Mouse (Mus musculus): ENCODE results near the gene Tlr8. TPM values are rescaled to one million over a fixed set of nuclear protein-coding genes. Genes with fewer than 3 reads are reported as not detected.
"Not testable (repeated sequence)": the region's sequence is repeated elsewhere in the genome, so short reads cannot be mapped to it uniquely, and the experiment has no call there.

Gene Tlr8
- polyA plus RNA-seq (2012; rRNA removed), result 1.1 and 1.6 TPM in 2 replicates

DNA sequence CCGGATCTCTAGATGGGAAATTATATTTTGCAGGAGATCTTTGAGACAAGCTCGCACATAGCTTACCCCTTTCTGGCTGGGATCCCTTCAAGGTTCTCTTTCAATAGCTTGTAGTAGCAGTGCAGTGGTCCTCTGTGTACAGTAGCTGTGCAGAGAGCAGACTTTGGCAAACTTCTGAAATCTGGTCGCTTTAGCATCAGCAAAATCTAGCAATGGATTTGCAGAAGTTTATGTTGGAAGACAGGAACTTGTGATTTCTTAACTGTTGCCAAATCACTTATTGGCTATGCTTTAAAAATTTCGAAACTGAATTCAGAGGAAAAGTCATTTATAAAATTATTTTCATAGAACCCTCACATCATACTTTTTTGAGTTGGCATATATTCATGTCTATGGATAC is at the start of gene Tlr8:
TSS of gene Tlr8 (minus strand) at position 244 of the 400 bp plus-strand sequence.
- Histone ChIP-seq H3K27me3 (ENCODE audit: control insufficient read depth, insufficient read depth, low read length) (no peaks in the 10 kb centered on the region), H3K4me3 (ENCODE audit: control insufficient read depth, insufficient read depth, low read length) (no peak within 1 kb of the TSS), H3K36me3 (ENCODE audit: control insufficient read depth, insufficient read depth, low read length) (no peaks in the 10 kb centered on the region), H3K27ac (ENCODE audit: control insufficient read depth, insufficient read depth, low read length) (no peak within 1 kb of the TSS), H3K4me1 (replicated peaks; ENCODE audit: control insufficient read depth, insufficient read depth, low read length) (no peaks in the 10 kb centered on the region)
- WGBS, result 78% methylated on average over 4 of the region's 4 CpGs
- DNase-seq, result no peak
- TF ChIP-seq CTCF (IDR thresholded peaks at IDR 0.05; ENCODE audit: borderline replicate concordance, control insufficient read depth, extremely low read depth, insufficient read depth, low read length, poor library complexity), result no peak
- TF ChIP-seq POLR2A (IDR thresholded peaks at IDR 0.05; ENCODE audit: control insufficient read depth, extremely low read depth, insufficient read depth, low read length, poor library complexity), result no peak

DNA sequence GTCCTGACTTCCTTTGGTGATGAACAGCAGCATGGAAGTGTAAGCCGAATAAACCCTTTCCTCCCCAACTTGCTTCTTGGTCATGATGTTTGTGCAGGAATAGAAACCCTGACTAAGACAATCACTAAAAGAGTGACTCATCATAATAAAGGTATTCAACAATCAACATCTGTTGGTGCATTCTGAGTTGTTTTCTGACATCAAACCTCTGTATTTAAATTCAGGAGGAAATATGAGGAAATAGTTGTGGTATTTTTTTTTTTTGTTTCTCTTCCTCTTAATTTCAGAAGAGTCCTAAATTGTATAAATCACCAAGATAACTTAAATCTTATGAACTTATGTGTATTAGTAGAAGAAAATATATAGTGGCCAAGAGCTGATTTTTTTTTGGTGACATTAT is 37.9 kb upstream of the Tlr8 start:
- not testable (repeated sequence) for H3K4me3 ChIP-seq (ENCODE audit: control insufficient read depth, insufficient read depth, low read length); H3K4me1 ChIP-seq (replicated peaks; ENCODE audit: control insufficient read depth, insufficient read depth, low read length); H3K27ac ChIP-seq (ENCODE audit: control insufficient read depth, insufficient read depth, low read length); H3K27me3 ChIP-seq (ENCODE audit: control insufficient read depth, insufficient read depth, low read length); H3K36me3 ChIP-seq (ENCODE audit: control insufficient read depth, insufficient read depth, low read length); DNase-seq
- 89% methylated on average over 1 of the region's 1 CpGs for whole genome bisulfite sequencing

DNA sequence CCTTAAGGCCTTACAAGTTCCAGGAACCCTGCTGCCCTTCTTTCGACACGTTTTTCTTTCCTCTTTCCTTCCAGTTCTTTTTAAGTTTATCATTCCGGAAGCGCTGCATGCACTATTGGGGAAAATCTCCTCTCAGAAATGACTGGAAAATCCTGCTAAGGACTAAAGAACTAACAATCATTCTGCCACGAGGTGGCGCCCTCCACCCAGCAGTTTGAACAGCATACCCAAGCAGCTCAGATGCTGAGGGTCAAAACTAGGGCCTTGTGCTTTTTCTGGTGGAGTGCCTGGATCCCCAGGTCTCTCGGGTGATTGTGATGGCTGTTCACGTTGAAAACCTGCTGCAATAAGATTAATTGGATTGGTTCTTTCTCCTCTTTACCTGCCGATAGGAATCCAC is 12.8 kb upstream of the Tlr8 start:
- TF ChIP-seq POLR2A (IDR thresholded peaks at IDR 0.05; ENCODE audit: control insufficient read depth, extremely low read depth, insufficient read depth, low read length, poor library complexity), result no peak
- TF ChIP-seq CTCF (IDR thresholded peaks at IDR 0.05; ENCODE audit: borderline replicate concordance, control insufficient read depth, extremely low read depth, insufficient read depth, low read length, poor library complexity), result no peak
- no peaks in the 10 kb centered on the region for H3K27me3 ChIP-seq (ENCODE audit: control insufficient read depth, insufficient read depth, low read length)
- DNase-seq, result peak; percentile 53
- no peak overlapping the region for H3K27ac ChIP-seq (ENCODE audit: control insufficient read depth, insufficient read depth, low read length)
- 7% methylated on average over 9 of the region's 9 CpGs for WGBS
- peak overlapping the region; percentile 3; the same call in 1 of the 2 replicates for H3K4me3 ChIP-seq (ENCODE audit: control insufficient read depth, insufficient read depth, low read length)
- no peaks in the 10 kb centered on the region for H3K36me3 ChIP-seq (ENCODE audit: control insufficient read depth, insufficient read depth, low read length)
- H3K4me1 ChIP-seq (replicated peaks; ENCODE audit: control insufficient read depth, insufficient read depth, low read length), result no peaks in the 10 kb centered on the region

DNA sequence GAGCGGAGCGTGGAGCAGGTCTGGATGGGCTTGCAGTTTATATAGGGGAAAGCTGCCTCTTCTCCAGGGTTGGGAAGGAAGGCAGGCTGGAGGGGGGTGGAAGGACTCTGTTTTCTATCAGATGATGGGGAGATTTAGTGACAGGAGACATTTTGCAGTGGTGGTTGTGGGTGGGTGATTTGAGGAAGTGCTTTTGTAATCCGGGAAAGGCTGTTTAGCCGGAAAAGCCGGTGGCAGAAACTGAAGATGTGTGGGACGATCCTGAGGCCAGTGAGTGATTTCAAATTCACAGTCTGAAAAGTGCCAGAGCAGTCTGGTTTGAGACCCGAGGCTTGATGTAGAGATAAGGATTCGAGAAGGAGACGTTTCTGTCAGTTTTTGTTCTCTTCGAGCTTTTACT is 12.4 kb upstream of the Tlr8 start:
- no peaks in the 10 kb centered on the region for H3K4me1 ChIP-seq (replicated peaks; ENCODE audit: control insufficient read depth, insufficient read depth, low read length)
- peak; percentile 0 for DNase-seq
- TF ChIP-seq CTCF (IDR thresholded peaks at IDR 0.05; ENCODE audit: borderline replicate concordance, control insufficient read depth, extremely low read depth, insufficient read depth, low read length, poor library complexity) (no peak), POLR2A (IDR thresholded peaks at IDR 0.05; ENCODE audit: control insufficient read depth, extremely low read depth, insufficient read depth, low read length, poor library complexity) (no peak)
- no peaks in the 10 kb centered on the region for H3K27me3 ChIP-seq (ENCODE audit: control insufficient read depth, insufficient read depth, low read length)
- no peak overlapping the region for H3K27ac ChIP-seq (ENCODE audit: control insufficient read depth, insufficient read depth, low read length)
- H3K4me3 ChIP-seq (ENCODE audit: control insufficient read depth, insufficient read depth, low read length), result peak overlapping the region; percentile 3; the same call in 1 of the 2 replicates
- no peaks in the 10 kb centered on the region for H3K36me3 ChIP-seq (ENCODE audit: control insufficient read depth, insufficient read depth, low read length)
- WGBS, result 21% methylated on average over 10 of the region's 10 CpGs

- no peak overlapping the region for H3K27ac ChIP-seq (ENCODE audit: control insufficient read depth, insufficient read depth, low read length)
- WGBS, result 47% methylated on average over 4 of the region's 4 CpGs
- TF ChIP-seq CTCF (IDR thresholded peaks at IDR 0.05; ENCODE audit: borderline replicate concordance, control insufficient read depth, extremely low read depth, insufficient read depth, low read length, poor library complexity) (no peak), POLR2A (IDR thresholded peaks at IDR 0.05; ENCODE audit: control insufficient read depth, extremely low read depth, insufficient read depth, low read length, poor library complexity) (no peak)
- H3K4me3 ChIP-seq (ENCODE audit: control insufficient read depth, insufficient read depth, low read length), result no peak overlapping the region
- no peak for DNase-seq
- H3K4me1 ChIP-seq (replicated peaks; ENCODE audit: control insufficient read depth, insufficient read depth, low read length), result no peaks in the 10 kb centered on the region
- no peaks in the 10 kb centered on the region for H3K36me3 ChIP-seq (ENCODE audit: control insufficient read depth, insufficient read depth, low read length)
- no peaks in the 10 kb centered on the region for H3K27me3 ChIP-seq (ENCODE audit: control insufficient read depth, insufficient read depth, low read length)
These were observed 599 bp downstream of the Tlr8 start for GRCm38 (mm10) chrX:167263530-167263929.

- DNase-seq, result no peak
- H3K27me3 ChIP-seq (ENCODE audit: control insufficient read depth, insufficient read depth, low read length), result no peaks in the 10 kb centered on the region
- H3K27ac ChIP-seq (ENCODE audit: control insufficient read depth, insufficient read depth, low read length), result no peak overlapping the region
- H3K36me3 ChIP-seq (ENCODE audit: control insufficient read depth, insufficient read depth, low read length), result no peaks in the 10 kb centered on the region
- no peaks in the 10 kb centered on the region for H3K4me1 ChIP-seq (replicated peaks; ENCODE audit: control insufficient read depth, insufficient read depth, low read length)
- TF ChIP-seq POLR2A (IDR thresholded peaks at IDR 0.05; ENCODE audit: control insufficient read depth, extremely low read depth, insufficient read depth, low read length, poor library complexity), result no peak
- TF ChIP-seq CTCF (IDR thresholded peaks at IDR 0.05; ENCODE audit: borderline replicate concordance, control insufficient read depth, extremely low read depth, insufficient read depth, low read length, poor library complexity), result no peak
- no peak overlapping the region for H3K4me3 ChIP-seq (ENCODE audit: control insufficient read depth, insufficient read depth, low read length)
- 96% methylated on average over 3 of the region's 3 CpGs for WGBS
These were observed 22.4 kb downstream of the Tlr8 start for GRCm38 (mm10) chrX:167241736-167242135.

DNA sequence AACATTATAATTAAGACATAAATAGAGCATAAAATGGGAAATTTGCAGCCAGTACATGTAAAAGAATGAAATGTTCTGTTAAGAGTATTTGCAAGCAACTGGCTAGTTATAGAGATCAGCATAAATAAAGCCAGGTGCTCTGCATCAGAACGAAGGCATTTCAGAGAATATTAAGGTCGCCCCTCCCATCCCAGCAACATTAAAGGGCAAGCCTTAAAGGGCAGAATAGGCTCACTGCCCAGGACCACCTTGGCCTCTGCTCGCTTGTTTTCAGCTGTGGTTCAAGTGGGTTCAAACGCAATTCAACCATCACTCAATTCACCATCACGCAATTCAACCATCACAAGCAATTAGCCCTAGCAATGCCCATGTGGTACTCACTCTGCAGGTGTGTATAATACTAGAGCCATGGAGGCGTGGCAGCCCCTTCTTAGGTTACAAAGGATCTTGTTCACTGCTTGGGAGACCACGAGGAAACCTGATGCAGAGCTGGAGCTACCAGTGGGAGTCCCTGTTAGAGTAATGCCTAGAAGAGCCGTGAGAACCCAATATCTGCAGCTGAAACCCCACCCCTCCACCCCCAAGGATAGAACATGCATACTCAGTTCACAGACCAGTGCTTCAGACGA is 24.7 kb downstream of the Tlr8 start:
- DNase-seq, result no peak
- H3K4me3 ChIP-seq (ENCODE audit: control insufficient read depth, insufficient read depth, low read length), result no peak overlapping the region
- no peak for TF ChIP-seq CTCF (IDR thresholded peaks at IDR 0.05; ENCODE audit: borderline replicate concordance, control insufficient read depth, extremely low read depth, insufficient read depth, low read length, poor library complexity)
- TF ChIP-seq POLR2A (IDR thresholded peaks at IDR 0.05; ENCODE audit: control insufficient read depth, extremely low read depth, insufficient read depth, low read length, poor library complexity), result no peak
- no peak overlapping the region for H3K27ac ChIP-seq (ENCODE audit: control insufficient read depth, insufficient read depth, low read length)
- 85% methylated on average over 9 of the region's 9 CpGs for WGBS
- no peaks in the 10 kb centered on the region for H3K27me3 ChIP-seq (ENCODE audit: control insufficient read depth, insufficient read depth, low read length)
- no peaks in the 10 kb centered on the region for H3K36me3 ChIP-seq (ENCODE audit: control insufficient read depth, insufficient read depth, low read length)
- H3K4me1 ChIP-seq (replicated peaks; ENCODE audit: control insufficient read depth, insufficient read depth, low read length), result no peaks in the 10 kb centered on the region
